Mouse (Mus musculus) erythroblast, embryonic 14.5 days (primary cell): ENCODE measurements around the gene Golga4. TPM values are rescaled to one million over a fixed set of nuclear protein-coding genes. Genes with fewer than 3 reads are reported as not detected.

Experiments used
- H3K27me3 ChIP-seq: 2 replicates; pipeline ENCODE4 v1.6.1; 2012; ENCODE audit warnings: inconsistent platforms; ENCODE audit not compliant: control insufficient read depth
- H3K36me3 ChIP-seq: 2 replicates; pipeline ENCODE4 v1.6.1; 2012; ENCODE audit warnings: mild to moderate bottlenecking, inconsistent platforms; ENCODE audit not compliant: control insufficient read depth
- H3K4me1 ChIP-seq: 2 replicates; pipeline ENCODE4 v1.6.1; 2012; ENCODE audit warnings: inconsistent platforms; ENCODE audit not compliant: control insufficient read depth
- H3K4me3 ChIP-seq: replicated peaks from 2 replicates; pipeline ENCODE3; 2012; ENCODE audit warnings: moderate library complexity, mild to moderate bottlenecking, inconsistent platforms
- H3K9me3 ChIP-seq: 2 replicates; pipeline ENCODE4 v1.6.1; 2012; ENCODE audit warnings: low read length, inconsistent platforms, mixed read lengths; ENCODE audit not compliant: control insufficient read depth
- GATA1 ChIP-seq: IDR thresholded peaks from 2 replicates; pipeline ENCODE4 v1.6.1; 2012; ENCODE audit warnings: low read length, inconsistent platforms, mixed read lengths
- TAL1 ChIP-seq: IDR thresholded peaks from 3 replicates; pipeline ENCODE4 v1.6.1; 2012; ENCODE audit warnings: low read length, inconsistent platforms, mixed read lengths
- polyA plus RNA-seq: library from polyadenylated mRNA; stranded (reverse); fragments of >175 nt; gene quantifications from 2 replicates; pipeline ENCODE4 v1.2.3, GENCODE M21; 2012

The Golga4 gene
- polyA plus RNA-seq, 1 experiment = 0.88 TPM

DNA sequence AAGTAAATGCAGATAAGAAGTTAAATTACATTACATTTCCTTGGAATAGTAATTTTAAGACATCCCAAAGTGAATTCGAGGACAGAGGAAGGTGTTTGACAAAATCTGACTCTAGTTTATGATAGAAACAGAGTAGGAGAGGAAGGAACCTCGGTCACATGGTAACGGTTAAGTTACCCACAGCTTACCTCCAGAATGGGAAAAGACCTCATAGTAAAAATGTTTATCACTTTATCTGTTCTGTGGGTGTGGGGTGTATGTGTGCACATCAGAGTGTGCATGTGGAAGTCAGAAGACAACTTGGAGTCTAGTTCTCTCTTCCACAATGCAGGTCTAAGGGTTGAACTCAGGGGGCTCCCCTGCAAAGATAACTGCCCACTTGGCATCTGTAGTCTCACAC, 10.1 kb downstream of the Golga4 start:
- no peak overlapping the region for H3K4me3 ChIP-seq
- no peak for TF ChIP-seq GATA1
- no peak for TF ChIP-seq TAL1
- no peaks in the 10 kb centered on the region for H3K9me3 ChIP-seq
- H3K4me1 ChIP-seq = peaks cover 31% of the 10 kb centered on the region
- peaks cover 41% of the 10 kb centered on the region for H3K36me3 ChIP-seq
- no peaks in the 10 kb centered on the region for H3K27me3 ChIP-seq

GRCm38 (mm10) chr9:118517619-118518018, 11.6 kb downstream of the Golga4 start:
- Histone ChIP-seq H3K4me1 (peaks cover 17% of the 10 kb centered on the region), H3K27me3 (no peaks in the 10 kb centered on the region), H3K4me3 (no peak overlapping the region), H3K36me3 (peaks cover 40% of the 10 kb centered on the region), H3K9me3 (no peaks in the 10 kb centered on the region)
- TF ChIP-seq GATA1 = no peak
- TF ChIP-seq TAL1 = no peak

DNA sequence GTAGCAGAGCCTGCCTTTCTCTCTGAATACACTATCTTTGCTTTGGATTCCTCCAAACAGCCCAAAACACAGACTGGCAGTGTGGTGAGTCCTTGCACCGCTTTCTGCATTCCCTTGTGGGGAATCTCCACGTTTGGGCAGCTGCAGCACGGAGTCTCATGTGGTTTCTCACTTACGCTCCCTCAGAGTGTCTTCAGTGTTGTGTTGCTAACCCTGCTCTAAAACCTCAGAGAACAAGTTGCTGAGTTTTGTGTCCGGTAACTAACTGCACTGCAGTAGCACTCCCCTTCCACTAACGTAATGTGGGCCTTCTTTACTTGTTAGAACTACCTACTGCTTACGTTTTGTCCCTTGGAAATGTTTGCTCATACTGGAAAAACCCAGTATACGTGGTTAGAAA, 13.0 kb downstream of the Golga4 start:
- Histone ChIP-seq H3K4me1 (peaks cover 9% of the 10 kb centered on the region), H3K36me3 (peaks cover 40% of the 10 kb centered on the region), H3K9me3 (no peaks in the 10 kb centered on the region), H3K4me3 (no peak overlapping the region), H3K27me3 (no peaks in the 10 kb centered on the region)
- TF ChIP-seq TAL1 (no peak), GATA1 (no peak)

GRCm38 (mm10) chr9:118520011-118520410, 13.9 kb downstream of the Golga4 start:
- Histone ChIP-seq H3K4me3 (no peak overlapping the region), H3K27me3 (no peaks in the 10 kb centered on the region), H3K36me3 (peaks cover 39% of the 10 kb centered on the region), H3K9me3 (no peaks in the 10 kb centered on the region), H3K4me1 (peaks cover 9% of the 10 kb centered on the region)
- TF ChIP-seq TAL1 (no peak), GATA1 (no peak)

DNA sequence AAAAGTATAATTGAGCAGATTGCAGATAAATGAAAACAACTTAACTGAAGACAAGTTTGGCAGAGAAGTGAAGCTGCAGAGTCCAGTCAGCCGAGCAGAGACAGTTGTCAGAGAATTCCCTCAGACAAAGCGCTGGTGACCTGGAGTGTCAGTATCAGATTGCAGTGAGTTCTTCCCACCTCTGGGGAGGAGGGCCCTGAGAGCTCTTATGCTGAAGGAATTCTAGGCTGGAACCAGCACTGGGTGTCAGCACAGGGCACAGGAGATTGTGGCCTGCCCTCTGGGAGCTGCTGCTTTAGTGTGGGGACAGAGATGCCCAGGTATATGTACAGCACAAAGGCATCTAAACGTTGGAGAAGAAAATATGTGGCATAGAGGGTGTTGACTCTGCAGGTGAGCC, 14.8 kb downstream of the Golga4 start:
- no peaks in the 10 kb centered on the region for H3K9me3 ChIP-seq
- H3K4me3 ChIP-seq = no peak overlapping the region
- H3K27me3 ChIP-seq = no peaks in the 10 kb centered on the region
- H3K4me1 ChIP-seq = peaks cover 7% of the 10 kb centered on the region
- H3K36me3 ChIP-seq = peaks cover 41% of the 10 kb centered on the region
- TF ChIP-seq GATA1 = no peak
- no peak for TF ChIP-seq TAL1

DNA sequence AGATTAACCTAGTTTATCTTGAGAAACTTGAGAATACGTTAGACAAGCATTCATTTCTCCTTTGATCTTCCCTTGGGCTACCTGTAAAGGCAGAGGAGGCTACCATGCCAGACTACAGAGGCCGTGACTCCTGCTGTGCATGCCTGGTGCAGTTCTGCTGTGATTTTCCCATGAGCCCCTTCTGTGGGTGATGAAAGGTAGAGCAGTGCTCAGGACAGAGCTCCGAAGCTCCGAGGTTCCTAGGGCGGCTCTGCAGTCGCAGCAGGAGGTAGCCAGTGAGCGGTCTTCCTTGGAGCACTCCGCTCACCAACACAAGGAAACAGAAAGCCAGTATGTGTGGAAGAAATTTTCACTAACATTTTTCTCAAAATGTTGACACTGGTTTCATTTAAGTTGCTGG, 15.6 kb downstream of the Golga4 start:
- peaks cover 2% of the 10 kb centered on the region; the same call in 1 of the 2 replicates for H3K4me1 ChIP-seq
- peaks cover 44% of the 10 kb centered on the region for H3K36me3 ChIP-seq
- no peak overlapping the region for H3K4me3 ChIP-seq
- TF ChIP-seq TAL1 (no peak), GATA1 (no peak)
- no peaks in the 10 kb centered on the region for H3K27me3 ChIP-seq
- no peaks in the 10 kb centered on the region for H3K9me3 ChIP-seq

- Histone ChIP-seq H3K4me1 (peaks cover 2% of the 10 kb centered on the region; the same call in 1 of the 2 replicates), H3K9me3 (no peaks in the 10 kb centered on the region), H3K27me3 (no peaks in the 10 kb centered on the region), H3K36me3 (peaks cover 58% of the 10 kb centered on the region), H3K4me3 (no peak overlapping the region)
- TF ChIP-seq GATA1 = no peak
- TF ChIP-seq TAL1 = no peak
Observed at GRCm38 (mm10) chr9:118523738-118524137, 17.7 kb downstream of the Golga4 start.

- no peaks in the 10 kb centered on the region for H3K4me1 ChIP-seq
- no peak overlapping the region for H3K4me3 ChIP-seq
- TF ChIP-seq GATA1 = no peak
- no peak for TF ChIP-seq TAL1
- H3K9me3 ChIP-seq = no peaks in the 10 kb centered on the region
- H3K36me3 ChIP-seq = peaks cover 80% of the 10 kb centered on the region
- H3K27me3 ChIP-seq = no peaks in the 10 kb centered on the region
Observed at GRCm38 (mm10) chr9:118527056-118527455, 21.0 kb downstream of the Golga4 start.

- Histone ChIP-seq H3K4me1 (no peaks in the 10 kb centered on the region), H3K36me3 (peaks cover 87% of the 10 kb centered on the region)
- TF ChIP-seq TAL1 = no peak
- no peak for TF ChIP-seq GATA1
Observed at GRCm38 (mm10) chr9:118529783-118530182, 23.7 kb downstream of the Golga4 start.

GRCm38 (mm10) chr9:118530679-118531078, 24.6 kb downstream of the Golga4 start:
- peaks cover 87% of the 10 kb centered on the region for H3K36me3 ChIP-seq
- H3K4me3 ChIP-seq = no peak overlapping the region
- no peaks in the 10 kb centered on the region for H3K9me3 ChIP-seq
- no peak for TF ChIP-seq GATA1
- no peak for TF ChIP-seq TAL1
- no peaks in the 10 kb centered on the region for H3K4me1 ChIP-seq
- H3K27me3 ChIP-seq = no peaks in the 10 kb centered on the region

More at GRCm38 (mm10) chr9:118529783-118530182, 23.7 kb downstream of the Golga4 start:
- Histone ChIP-seq H3K4me3 (no peak overlapping the region), H3K9me3 (no peaks in the 10 kb centered on the region), H3K27me3 (no peaks in the 10 kb centered on the region)
